Mouse (Mus musculus): Measurements from ENCODE around the gene Hdac7. TPM values are rescaled to one million over a fixed set of nuclear protein-coding genes. Genes with fewer than 3 reads are reported as not detected.

The Hdac7 gene
- total RNA-seq, 2 experiments from 2014 or later: 23.7 to 25.9 TPM

DNA sequence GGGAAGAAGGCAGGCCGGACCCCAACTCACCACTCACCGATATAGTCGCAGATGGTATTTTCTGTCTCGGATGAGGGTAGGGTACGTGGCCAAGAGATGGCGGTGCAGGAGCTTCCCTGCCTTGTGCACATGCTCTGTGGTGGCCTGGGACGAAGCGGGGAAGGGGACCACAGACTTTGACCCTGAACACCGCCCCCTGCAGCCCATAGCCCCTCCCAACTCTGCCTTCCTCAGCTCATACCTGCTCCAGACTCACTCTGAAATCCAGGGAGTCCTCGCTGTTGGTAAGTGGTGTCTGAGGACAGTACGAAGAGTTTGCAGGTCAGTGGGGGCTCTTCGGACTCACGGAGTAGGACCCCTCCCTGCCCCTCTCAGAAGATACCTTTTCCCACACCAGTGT is 82.9 kb downstream of the Hdac7 start:
- no peak for DNase-seq (ENCODE audit: low spot score in 2 of 2)
- intact Hi-C loops (cut with DNase I): no loop called here

DNA sequence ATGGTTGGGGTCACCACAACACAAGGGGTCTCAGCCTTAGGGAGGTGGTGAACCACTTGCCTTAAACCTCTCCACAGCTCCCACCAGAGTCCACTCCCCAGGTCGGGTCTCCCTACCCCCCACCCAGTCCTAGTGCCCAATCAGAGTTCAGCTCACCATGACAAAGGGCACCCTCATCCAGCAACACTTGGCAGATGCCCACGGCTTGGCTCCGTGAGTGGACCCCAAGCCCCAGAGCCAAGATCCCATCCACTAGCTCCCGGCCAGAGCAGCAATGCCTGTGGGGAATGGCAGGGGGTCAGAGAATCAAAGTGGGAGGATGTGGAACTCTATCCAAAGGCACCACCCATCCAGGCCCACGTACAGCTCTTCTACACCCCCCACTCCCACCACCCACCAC is 83.3 kb downstream of the Hdac7 start:
- intact Hi-C loops (cut with DNase I): no loop called here

DNA sequence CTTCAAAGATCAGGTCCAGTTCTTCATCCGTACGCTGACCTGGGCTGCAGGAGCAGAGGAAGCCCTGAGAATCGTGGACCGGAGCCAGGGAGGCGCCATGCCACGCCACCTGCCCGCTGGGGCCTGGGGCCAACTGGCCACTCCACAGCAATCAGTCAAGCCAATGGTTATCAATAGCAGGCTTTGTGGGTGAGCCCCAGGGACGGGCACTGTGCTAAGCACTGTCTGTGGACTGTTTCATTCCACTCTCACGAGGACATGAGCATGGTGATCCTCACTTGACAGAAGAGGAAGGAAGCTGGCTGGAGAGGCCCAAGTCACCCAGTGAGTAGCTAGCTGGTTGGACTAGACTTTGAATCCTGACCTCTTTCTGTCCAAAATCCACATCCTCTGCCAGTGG is 84.3 kb downstream of the Hdac7 start:
- intact Hi-C loops (cut with DNase I): no loop called here

More for the DNA sequence above, 83.3 kb downstream of the Hdac7 start:
- DNase-seq (ENCODE audit: low spot score in 2 of 2): no peak

GRCm38 (mm10) chr15:97755361-97755760 is 88.9 kb downstream of the Hdac7 start:
- no peak for DNase-seq (ENCODE audit: low spot score in 2 of 2)
- intact Hi-C loops (cut with DNase I): no loop called here

More for the DNA sequence above, 84.3 kb downstream of the Hdac7 start:
- peak; percentile 47 to 53 for DNase-seq (ENCODE audit: low spot score in 2 of 2)

- no peak for DNase-seq (ENCODE audit: low spot score in 2 of 2)
- intact Hi-C loops (cut with DNase I): no loop called here
Observed at GRCm38 (mm10) chr15:97754476-97754875, 89.8 kb downstream of the Hdac7 start.

GRCm38 (mm10) chr15:97752491-97752890 is 91.8 kb downstream of the Hdac7 start:
- intact Hi-C loops (cut with DNase I): no loop called here
- no peak for DNase-seq (ENCODE audit: low spot score in 2 of 2)

- intact Hi-C loops (cut with DNase I): no loop called here
- no peak for DNase-seq (ENCODE audit: low spot score in 2 of 2)
Observed at GRCm38 (mm10) chr15:97751676-97752075, 92.6 kb downstream of the Hdac7 start.

- intact Hi-C loops (cut with DNase I): no loop called here
- peak; percentile 86 to 92 for DNase-seq (ENCODE audit: low spot score in 2 of 2)
Observed at GRCm38 (mm10) chr15:97750697-97751096, 93.6 kb downstream of the Hdac7 start.

- no peak for DNase-seq (ENCODE audit: low spot score in 2 of 2)
Observed at GRCm38 (mm10) chr15:97749841-97750240, 94.5 kb downstream of the Hdac7 start.

DNA sequence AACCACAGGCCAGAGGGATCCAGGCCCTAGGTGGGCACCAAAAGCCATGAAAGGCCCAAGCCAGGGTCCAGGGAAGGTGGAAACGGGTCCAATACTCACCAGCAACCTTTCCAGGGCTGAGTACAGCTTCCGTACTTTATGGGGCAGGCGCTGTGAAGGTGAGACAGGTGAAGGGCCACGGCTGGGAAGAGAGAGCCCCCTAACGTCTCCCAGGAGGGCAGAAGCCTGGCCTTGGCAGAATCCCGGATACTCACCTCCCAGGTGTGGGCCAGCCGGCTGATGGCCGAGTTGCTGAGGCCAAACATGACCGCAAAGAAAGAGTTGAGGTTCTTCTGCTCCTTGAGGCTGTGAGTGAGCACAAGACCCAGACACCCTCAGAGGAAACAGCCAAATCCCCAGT is 94.9 kb downstream of the Hdac7 start:
- intact Hi-C loops (cut with DNase I): no loop called here
- no peak for DNase-seq (ENCODE audit: low spot score in 2 of 2)

More at GRCm38 (mm10) chr15:97749841-97750240, 94.5 kb downstream of the Hdac7 start:
- intact Hi-C loops (cut with DNase I): no loop called here

DNA sequence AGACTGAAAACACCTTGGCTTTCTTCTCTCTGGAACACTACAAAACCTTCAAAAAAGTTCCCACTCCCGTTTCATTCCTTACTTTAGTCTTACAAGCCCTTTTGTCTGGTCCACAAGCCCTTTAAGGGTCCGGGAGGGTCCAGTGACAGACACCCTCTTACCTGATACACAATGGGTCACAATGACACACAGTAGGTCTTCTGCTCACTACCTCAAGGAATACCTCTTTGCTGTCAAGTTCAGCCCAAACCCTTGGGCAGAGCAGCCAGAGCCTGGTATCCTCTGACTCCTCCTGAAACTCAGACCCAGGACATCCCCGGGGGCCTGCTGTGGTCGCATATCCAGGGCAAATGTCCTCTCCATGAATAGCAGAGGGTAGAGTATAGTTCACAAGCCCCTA is 95.3 kb downstream of the Hdac7 start:
- intact Hi-C loops (cut with DNase I): no loop called here
- no peak for DNase-seq (ENCODE audit: low spot score in 2 of 2)

GRCm38 (mm10) chr15:97748309-97748708 is 96.0 kb downstream of the Hdac7 start:
- intact Hi-C loops (cut with DNase I): no loop called here
- no peak for DNase-seq (ENCODE audit: low spot score in 2 of 2)

- no peak for DNase-seq (ENCODE audit: low spot score in 2 of 2)
- intact Hi-C loops (cut with DNase I): no loop called here
Observed at GRCm38 (mm10) chr15:97747486-97747885, 96.8 kb downstream of the Hdac7 start.

DNA sequence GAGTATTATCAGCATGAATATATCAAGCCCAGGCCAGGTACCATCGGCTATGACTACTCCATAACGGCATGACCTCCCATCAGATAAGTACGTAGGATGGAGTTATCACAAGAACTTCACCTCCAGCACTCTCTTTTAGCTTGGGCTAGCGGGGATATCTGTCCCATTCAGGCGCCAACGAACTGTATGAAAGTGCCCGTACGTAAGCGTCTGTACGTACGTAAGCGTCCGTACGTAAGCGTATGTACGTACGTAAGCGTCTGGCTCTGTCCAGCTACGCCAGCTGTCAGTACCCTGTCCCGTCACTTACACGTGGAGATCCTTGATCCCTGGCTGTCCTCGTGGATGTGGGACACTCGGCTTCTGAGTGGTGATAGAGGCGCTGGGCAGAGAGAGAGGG is 97.6 kb downstream of the Hdac7 start:
- no peak for DNase-seq (ENCODE audit: low spot score in 2 of 2)
- intact Hi-C loops (cut with DNase I): no loop called here

- intact Hi-C loops (cut with DNase I): no loop called here
- no peak for DNase-seq (ENCODE audit: low spot score in 2 of 2)
Observed at GRCm38 (mm10) chr15:97746278-97746677, 98.0 kb downstream of the Hdac7 start.

- intact Hi-C loops (cut with DNase I): no loop called here
- DNase-seq (ENCODE audit: low spot score in 2 of 2): no peak
Observed at GRCm38 (mm10) chr15:97745331-97745730, 99.0 kb downstream of the Hdac7 start.

DNA sequence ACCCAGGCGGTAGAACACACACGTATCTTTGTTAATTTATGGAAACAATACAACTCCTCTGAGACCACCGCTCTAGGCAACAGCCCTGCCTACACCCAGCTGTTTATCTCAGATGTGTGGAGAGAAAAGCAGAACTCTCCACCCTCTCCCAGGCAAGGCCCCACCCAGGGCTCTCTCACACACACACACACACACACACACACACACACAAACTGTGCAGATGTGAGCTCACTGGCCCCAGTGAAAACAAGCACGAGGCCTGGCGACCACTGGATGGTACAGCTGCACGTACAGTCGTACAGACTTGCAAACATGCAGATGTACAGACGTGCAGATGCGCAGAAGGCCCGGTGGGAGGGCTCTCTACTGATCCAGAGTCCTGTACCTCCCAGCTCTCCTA is 99.4 kb downstream of the Hdac7 start:
- intact Hi-C loops (cut with DNase I): no loop called here
- no peak for DNase-seq (ENCODE audit: low spot score in 2 of 2)

- no peak for DNase-seq (ENCODE audit: low spot score in 2 of 2)
- intact Hi-C loops (cut with DNase I): no loop called here
Observed at GRCm38 (mm10) chr15:97743961-97744525, 100.3 kb downstream of the Hdac7 start.

DNA sequence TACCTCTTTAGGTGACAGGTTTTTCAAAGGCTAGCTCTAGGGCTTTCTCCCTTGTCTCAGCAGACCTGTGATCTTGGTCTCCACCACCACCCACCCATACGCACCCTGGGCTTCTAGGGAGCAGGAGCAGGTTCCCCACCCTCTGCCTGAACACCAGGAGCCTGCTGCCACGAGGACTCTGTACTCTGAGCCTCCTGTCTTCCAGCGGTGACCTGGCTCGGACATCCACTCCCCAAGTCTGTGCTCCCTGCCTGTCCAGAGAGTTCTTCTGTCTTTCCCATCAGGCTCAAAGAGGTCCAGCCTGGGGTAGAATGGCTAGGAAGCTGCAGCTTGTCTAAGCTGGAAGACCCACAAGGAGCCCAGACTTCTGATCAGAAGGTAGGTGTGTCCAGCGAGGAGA is 101.1 kb downstream of the Hdac7 start:
- intact Hi-C loops (cut with DNase I): no loop called here
- no peak for DNase-seq (ENCODE audit: low spot score in 2 of 2)
